Mouse (Mus musculus): ENCODE data around the gene Pnpla1. TPM values are rescaled to one million over a fixed set of nuclear protein-coding genes. Genes with fewer than 3 reads are reported as not detected.

Pnpla1 gene
- total RNA-seq, 1 experiment from 2014 or later: not detected

DNA sequence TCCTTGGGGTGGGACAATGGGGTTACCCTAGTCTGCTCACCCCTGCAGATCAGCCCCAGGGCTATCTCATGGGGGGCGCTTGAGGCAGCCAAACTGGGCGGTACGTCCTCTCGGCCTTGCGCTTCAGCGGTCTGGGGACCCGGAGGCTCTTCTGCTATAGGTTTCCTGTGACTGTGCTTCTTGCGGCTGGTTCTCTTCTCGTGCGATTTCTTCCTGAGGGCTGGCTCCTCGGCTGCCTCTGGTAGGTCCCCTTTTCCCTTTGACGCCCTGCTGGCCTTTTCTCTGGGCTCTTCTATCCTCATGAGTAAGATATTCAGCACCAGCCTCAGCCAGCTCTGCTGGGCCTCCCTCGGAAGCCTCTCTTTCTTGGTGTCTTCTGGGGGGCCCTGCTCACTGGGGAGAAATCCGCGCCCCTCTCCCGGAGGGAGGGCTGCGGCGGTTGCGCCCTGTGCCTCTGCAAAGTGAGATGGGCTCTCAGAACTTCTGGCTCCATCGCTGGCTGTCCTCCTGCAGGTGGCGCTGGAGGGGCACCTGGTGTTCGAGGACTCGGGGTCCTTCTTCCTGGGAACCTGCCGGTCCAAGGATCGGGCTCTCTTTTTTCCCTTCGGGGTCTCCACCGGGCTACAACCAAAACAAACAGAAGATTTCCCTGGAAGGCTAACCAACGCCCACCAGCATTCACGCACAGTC is 51.2 kb downstream of the Pnpla1 start:
- ATAC-seq (ENCODE audit: extremely low read depth, insufficient number of reproducible peaks, low FRiP score, poor library complexity, severe bottlenecking): peak; percentile 27; the same call in 1 of the 2 replicates

DNA sequence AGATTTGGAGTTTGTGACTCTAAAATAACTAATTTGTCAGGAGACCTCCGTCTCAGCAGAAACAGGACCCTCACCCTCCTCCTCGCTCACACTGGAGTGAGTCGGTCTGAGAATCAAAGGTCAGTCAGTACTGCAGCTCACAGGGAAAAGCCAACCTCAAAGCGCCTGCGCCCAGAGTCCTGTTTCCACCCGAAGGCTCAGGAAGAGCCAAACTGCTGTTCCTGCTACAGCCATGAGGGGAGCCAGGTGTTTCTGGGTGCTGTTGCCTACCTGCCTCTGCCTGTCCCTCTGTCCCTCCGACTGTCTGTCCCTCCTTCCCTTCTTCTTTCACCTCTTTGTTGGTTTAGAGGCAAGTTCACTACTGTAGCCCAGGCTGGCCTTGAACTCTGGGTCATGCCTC is 51.9 kb downstream of the Pnpla1 start:
- ATAC-seq (ENCODE audit: extremely low read depth, insufficient number of reproducible peaks, low FRiP score, poor library complexity, severe bottlenecking): no peak

DNA sequence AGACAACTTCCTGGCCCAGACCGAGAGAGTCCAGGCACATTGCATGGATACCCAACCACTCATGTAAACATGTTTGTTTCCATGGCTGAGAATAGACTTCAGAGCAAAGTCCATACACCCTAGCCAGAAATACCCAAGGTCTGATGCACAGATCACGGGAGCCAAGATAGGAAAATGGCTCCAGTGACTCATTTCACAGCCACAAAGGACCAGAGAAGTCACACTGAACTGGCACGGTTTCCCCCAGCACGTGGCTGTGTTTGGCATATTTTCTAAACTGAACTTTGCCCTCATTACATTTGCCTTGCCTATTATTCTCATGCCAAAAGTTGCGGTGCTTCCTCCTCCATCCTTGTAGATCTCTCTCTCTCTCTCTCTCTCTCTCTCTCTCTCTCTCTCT is 55.0 kb downstream of the Pnpla1 start:
- no peak for ATAC-seq (ENCODE audit: extremely low read depth, insufficient number of reproducible peaks, low FRiP score, poor library complexity, severe bottlenecking)

DNA sequence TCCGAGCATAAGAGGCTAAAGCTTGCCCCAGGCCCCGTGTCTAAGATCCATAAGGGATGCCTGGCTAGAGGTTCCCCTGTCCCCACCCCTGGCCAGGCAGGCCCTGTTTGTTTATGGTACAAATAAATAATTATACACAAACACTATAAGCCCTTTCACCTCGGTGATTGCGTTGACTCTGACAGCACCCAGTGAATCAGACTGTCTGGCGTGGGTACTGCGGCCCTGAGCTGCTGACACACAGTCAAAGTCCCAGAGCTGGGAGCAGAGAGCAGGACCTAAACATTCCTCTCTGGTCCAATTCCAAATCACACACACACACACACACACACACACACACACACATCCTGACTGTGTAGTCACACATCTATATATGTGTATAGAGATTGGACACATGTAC is 55.7 kb downstream of the Pnpla1 start:
- ATAC-seq (ENCODE audit: extremely low read depth, insufficient number of reproducible peaks, low FRiP score, poor library complexity, severe bottlenecking): no peak

DNA sequence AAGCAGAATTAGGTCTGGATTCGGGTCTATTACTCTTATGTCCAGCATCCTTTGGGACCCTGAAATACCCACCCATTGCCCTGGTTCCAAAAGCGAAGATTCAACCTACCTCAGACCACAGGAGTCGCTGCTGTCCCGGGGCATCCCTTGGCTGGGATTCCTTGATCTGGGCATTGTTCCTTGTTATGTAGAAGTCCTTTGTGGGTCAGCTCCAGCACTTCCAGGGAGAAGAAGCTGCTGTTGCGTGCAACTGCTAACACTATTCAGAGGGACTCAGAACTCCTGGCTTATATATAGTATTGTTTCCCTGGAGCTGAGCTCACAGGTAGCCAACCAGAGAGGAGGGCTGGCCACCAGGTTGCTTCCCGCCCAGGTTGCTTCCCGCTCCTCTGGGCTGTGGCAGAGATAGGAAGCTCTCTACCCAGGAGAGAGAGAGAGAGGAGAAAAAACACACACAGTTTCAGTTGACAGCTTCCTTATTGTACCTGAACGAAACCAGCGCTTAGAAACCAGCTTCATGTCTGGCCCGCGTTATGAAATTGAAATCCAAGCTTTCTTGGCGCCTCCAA is 56.9 kb downstream of the Pnpla1 start, which contains the start of gene 4930539E08Rik:
Gene 4930539E08Rik, minus strand, starts transcription at position 265 of the 569 bp plus-strand sequence.
- ATAC-seq (ENCODE audit: extremely low read depth, insufficient number of reproducible peaks, low FRiP score, poor library complexity, severe bottlenecking): no peak

DNA sequence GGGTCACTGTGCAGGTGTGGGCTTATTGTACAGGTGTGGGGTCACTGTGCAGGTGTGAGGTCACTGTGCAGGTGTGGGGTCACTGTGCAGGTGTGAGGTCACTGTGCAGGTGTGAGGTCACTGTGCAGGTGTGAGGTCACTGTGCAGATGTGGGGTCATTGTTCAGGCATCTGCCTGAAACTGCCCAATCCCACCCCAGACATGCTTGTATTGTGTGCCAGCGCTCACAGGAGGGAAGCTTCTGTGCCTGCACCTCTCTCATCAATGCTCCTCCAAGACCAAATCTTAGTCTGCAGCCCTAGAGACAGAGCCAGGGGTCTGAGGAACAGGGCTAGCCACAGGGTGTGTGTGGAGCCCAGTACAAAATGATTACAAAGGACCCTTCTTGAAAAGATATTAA is 58.3 kb downstream of the Pnpla1 start:
- ATAC-seq (ENCODE audit: extremely low read depth, insufficient number of reproducible peaks, low FRiP score, poor library complexity, severe bottlenecking): no peak

DNA sequence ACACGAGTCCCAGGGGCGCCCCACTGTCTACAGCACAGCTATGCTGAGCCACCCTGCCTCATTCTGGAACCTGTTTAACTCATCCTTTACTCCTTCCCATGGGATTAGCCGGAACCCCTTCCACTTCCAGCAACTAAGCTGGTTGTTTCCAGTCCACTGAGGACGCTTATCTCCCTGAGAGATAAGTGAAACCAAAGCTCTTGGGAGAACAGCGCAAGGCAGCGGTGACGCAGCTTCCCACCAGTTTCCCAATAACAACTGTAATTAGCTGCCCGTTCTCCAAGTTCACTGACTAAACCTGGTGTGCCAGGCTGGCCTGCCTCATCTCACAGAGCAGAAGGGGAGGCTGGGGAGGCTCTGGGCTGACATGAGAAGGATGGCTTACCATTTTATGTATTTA is 62.9 kb downstream of the Pnpla1 start:
- ATAC-seq (ENCODE audit: extremely low read depth, insufficient number of reproducible peaks, low FRiP score, poor library complexity, severe bottlenecking): no peak

DNA sequence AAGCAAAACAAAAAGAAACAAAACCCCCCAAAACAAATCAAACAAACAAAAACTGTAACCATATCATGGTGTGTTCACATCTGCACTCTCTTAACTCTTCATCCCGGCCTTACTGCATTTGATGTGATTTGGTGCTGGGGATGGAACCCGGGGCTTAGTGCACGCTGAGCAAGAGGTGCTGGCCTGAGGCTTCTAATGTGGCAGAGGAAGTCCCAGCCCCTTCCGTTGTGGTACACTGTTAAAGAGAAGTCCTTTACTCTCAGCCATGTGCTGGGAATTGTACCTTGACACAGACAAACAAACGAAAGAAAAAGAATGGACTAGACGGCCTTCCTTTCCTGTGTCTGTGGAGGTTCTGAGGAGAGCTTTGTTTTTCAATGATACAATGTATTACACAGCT is 63.9 kb downstream of the Pnpla1 start:
- no peak for ATAC-seq (ENCODE audit: extremely low read depth, insufficient number of reproducible peaks, low FRiP score, poor library complexity, severe bottlenecking)

DNA sequence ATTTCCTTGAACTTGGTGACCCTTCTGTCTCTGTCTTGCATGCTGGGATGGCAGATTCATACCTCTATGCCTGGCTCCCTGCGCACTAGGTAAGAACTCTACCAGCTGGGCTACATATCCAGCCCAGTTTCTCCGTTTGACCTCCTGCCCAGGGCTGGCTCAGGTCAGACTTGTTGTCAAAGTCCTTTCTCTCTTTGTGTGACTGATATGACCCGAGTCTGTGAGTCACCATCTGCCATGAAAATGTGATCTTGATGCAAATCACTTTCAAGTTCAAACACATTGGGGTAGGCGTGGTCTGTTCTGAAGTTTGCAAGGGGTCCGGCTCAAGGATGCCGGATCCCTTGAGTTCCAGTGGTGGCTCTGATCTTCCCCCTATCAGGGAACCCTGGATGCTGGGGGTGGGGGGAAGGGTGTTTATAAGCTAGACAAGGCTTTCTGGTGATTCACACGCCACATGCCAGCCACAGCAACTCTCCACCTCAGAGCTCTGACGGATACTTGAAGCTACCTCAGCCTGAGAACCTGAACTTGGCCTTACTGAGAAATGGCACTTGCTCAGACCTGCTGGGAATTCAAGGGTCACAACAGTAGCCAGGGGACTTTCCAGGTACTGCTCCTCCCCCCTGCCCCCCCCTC is 66.9 kb downstream of the Pnpla1 start:
- ATAC-seq (ENCODE audit: extremely low read depth, insufficient number of reproducible peaks, low FRiP score, poor library complexity, severe bottlenecking): no peak

DNA sequence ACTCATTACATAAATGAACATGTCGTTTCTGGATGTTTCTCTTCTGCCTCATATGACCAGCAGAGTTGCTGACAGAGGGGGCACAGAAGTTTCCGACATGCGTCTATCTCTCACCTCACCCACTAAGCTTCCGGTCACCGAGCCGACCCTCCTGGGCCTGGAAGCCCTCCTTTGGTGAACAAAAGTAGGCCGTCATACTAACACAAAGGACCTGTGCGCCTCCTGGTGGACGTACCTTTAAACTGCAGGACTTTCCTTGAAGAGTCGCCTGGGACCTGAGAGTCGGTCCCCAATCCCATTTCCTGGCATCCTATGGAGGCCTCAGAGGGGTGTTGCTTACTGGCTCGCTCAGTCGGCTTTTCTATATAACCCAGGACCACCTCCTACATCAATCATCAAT is 68.2 kb downstream of the Pnpla1 start:
- ATAC-seq (ENCODE audit: extremely low read depth, insufficient number of reproducible peaks, low FRiP score, poor library complexity, severe bottlenecking): peak; percentile 61

DNA sequence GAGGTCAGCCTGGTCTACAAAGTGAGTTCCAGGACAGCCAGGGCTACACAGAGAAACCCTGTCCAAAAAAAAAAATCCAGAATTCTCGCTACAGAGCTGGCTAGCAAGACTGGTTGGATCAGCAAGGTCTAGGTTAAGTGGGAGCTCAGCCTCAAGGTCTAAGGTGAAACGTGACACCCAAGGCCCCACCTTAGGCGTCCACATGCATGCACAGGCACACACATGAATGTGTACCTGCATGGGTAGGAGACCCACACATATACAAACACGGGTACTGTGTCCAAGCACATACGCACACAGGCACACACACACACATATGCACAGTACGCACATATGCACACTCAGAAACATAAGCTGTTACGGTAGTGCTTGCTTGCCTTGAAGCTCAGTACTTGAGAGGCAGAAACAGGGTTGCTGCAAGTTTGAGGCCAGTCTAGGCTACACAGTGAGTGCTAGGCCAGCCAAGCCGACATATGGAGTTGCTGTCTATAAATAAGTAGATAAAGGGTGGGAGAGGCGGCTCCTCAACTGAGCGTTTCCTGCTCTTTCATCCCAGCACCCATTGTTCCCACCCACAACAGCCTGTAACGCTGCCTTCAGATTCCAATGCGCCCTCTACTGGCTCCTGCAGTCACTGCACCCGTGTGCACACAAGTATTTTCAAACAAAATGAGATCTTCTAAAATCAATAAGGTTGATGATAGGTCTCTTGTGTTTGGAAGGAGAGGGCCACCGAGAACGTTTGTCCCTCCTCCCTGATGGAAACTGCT is 68.8 kb downstream of the Pnpla1 start:
- ATAC-seq (ENCODE audit: extremely low read depth, insufficient number of reproducible peaks, low FRiP score, poor library complexity, severe bottlenecking): peak; percentile 42; the same call in 1 of the 2 replicates

DNA sequence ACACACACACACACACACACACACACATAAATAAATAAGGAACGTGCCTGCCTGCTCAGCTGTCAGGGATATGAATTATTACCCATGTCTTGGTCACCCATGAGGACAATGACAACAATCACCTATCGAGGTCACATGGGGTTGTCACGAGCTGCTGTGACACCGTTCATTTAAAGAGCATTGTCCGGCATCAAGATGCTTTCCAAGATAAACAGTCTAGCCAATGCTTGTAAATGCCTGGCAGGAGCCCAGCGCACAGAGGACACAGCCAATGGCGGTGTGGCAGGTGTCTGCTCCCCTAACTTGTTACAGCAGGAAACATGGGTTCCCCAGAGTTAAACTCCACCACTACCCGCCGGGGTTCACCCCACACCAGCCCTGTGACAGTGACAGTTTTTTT is 69.8 kb downstream of the Pnpla1 start:
- no peak for ATAC-seq (ENCODE audit: extremely low read depth, insufficient number of reproducible peaks, low FRiP score, poor library complexity, severe bottlenecking)

DNA sequence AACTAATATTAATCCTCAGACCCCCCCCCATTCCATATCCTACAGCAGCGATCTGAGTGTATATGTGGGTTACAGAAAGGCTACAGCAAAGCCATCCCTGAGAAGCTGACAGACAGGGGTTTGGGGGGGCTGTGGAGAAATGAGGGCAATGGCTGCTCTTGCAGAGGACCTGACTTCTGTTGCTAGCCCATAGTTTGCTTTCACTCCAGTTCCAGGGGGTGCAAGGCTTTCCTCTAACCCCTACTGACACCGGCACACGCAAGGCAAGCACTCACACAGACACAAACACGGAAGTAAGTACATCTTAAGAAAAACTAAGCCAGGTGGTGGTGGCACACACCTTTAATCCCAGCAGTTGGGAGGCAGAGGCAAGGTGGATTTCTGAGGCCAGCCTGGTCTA is 71.2 kb downstream of the Pnpla1 start:
- ATAC-seq (ENCODE audit: extremely low read depth, insufficient number of reproducible peaks, low FRiP score, poor library complexity, severe bottlenecking): no peak

DNA sequence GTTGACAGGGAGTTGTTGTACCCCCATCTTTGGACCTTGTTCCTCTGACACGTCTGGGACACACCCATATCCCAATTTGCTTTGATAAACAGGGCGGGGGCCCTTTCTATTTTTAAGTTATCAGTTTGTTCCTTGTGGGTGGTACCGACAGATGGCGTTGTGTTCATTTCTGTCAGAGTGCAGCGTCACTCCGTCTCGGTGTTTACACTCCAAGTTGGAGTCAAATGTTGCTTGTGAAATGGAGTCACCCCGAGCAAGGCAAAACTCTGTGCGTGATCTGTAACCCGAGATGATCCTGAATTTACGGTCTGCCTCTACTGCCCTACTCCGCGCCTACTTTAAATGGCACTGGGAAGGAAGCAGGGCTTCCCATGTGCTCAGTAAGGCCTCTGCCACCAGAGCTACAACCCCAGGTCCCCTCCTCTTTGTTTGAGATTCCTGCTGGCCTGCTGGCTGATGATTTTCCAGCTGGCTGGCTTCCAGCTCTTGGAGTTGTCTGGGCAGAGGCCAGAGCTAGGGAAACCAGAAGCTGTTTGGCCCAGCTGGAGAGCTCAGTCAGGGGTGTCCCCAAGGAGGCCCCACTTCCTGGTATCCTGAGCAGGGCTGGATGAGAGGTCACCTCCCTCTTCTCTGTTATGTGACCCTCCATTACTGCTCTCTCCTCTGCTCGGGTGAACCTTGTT is 72.3 kb downstream of the Pnpla1 start:
- no peak for ATAC-seq (ENCODE audit: extremely low read depth, insufficient number of reproducible peaks, low FRiP score, poor library complexity, severe bottlenecking)

DNA sequence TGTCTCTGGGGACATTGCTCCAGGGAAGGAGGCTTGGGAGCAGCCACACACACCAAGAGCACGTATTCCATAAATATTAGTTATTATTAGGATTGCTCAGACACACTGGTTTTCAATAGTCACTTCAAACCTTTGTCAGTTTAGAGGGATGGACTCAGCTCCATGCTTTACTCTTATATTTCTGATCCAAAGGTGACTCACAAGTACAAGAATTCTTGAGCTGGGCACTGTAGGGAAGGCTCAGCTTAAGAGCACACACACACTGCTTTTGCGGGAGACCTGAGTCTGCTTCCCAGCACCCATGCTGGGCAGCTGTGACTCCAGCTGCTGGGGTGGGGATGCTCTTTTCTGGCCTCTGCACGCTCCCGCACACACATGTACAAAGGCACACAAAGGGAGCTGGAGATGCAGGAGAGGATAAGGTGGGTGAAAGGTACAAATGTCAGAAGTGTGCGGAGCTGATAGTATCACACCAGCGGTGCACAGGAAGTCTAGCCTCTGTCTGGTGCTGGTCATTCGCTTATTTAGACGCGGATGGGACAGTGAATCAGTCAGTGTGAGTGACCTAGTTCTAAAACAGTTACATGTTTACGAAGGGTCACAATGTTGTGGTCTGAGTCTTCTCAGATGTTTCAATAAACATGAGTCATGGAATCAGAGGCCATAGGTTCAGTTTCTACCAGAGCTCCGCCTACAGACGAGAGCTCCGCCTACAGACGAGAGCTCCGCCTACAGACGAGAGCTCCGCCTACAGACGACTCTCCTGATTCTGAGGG is 73.4 kb downstream of the Pnpla1 start:
- no peak for ATAC-seq (ENCODE audit: extremely low read depth, insufficient number of reproducible peaks, low FRiP score, poor library complexity, severe bottlenecking)

DNA sequence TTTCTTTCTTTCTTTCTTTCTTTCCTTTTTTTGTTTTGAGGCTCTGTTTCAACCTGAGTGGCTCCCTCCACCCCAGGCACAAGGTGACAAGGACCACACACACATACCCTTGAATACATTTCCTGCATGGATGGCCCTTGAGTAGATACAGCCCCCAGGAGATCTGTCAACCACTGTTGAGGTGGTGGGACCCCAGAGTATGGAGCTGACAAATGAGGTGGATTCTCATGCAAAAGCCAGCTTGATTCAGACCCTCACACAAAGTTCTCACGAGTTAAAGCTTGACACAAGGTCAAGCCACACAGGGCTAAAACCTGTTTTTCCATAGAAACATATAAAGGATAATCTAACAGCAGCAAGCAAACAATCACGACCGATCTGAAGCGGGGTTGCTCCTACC is 74.1 kb downstream of the Pnpla1 start:
- ATAC-seq (ENCODE audit: extremely low read depth, insufficient number of reproducible peaks, low FRiP score, poor library complexity, severe bottlenecking): no peak

DNA sequence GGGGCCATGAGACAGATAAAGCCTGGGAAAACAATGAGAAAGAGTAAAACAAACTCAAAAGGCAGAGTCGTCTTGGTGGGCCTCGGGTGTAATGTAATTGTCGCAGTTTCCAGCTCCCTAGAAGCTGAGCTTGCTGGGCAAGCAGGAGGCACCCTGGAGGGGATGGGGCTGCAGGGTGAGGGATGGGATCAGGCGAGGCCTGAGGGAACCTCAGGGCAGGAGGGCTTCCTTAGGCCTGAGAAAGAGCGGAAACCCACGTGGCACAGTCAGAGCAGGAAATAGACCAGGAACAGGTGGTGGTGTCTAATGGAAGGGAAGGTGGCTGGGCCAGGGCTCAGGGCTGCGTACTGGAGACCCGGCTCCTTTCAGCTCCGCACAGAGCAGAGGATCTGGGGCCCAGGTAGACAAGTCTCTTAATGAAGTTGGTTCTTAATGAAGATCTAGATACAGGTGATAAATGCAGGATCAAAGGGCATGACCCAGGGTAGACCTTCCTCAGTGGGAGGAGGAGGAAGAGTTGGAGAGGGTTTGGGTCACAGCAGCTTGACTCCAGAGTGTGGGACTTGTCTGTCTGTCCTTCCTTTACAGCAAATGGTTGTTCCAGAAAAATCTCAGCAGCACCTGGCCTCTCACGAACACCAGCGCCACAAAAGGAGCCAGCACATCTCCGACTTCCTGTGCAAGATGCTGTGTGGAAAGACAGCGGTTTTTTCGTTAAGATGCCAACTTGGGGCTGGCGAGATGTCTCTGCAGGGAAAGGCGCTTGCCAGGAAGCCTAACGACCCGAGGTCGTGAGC is 76.1 kb downstream of the Pnpla1 start:
- no peak for ATAC-seq (ENCODE audit: extremely low read depth, insufficient number of reproducible peaks, low FRiP score, poor library complexity, severe bottlenecking)

DNA sequence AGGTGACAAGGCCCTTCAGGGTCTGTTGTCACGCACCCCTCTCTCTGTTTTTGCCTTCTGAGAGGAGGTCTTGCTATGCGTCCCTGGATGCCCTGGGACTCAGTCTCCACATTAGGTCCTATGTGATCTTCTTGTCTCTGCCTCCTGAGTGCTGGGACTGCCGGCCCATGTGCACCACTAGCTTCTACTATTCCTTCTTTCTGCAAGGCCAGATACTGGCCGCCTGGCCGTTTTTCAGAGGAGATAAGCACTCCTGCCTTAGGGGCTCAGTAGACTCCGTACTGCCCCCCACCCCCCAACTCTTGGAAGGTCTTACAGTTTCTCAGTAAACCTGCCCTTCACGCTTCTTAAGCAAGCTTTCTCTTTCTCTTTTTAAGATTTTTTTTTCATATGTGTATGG is 77.9 kb downstream of the Pnpla1 start:
- ATAC-seq (ENCODE audit: extremely low read depth, insufficient number of reproducible peaks, low FRiP score, poor library complexity, severe bottlenecking): no peak

All from neutrophil, adult 5-6 weeks (primary cell).